Mouse (Mus musculus): ENCODE data around the gene Ccdc148. TPM values are rescaled to one million over a fixed set of nuclear protein-coding genes. Genes with fewer than 3 reads are reported as not detected.

Gene Ccdc148
- polyA plus RNA-seq, 1 experiment = 0.14 TPM

GRCm38 (mm10) chr2:59170208-59170589 lies 9.7 kb upstream of the Ccdc148 start:
- no peak for TF ChIP-seq CTCF (IDR thresholded peaks at IDR 0.05; ENCODE audit: extremely low read depth, insufficient read length, insufficient replicate concordance, low read depth, low read length)
- no peak for TF ChIP-seq POLR2A (IDR thresholded peaks at IDR 0.05; ENCODE audit: low read depth, low read length)
- no peaks in the 10 kb centered on the region for H3K27me3 ChIP-seq (ENCODE audit: control insufficient read depth, insufficient read depth, low read length)
- H3K4me3 ChIP-seq (ENCODE audit: low read depth, low read length) = no peak overlapping the region
- no peak overlapping the region for H3K27ac ChIP-seq (ENCODE audit: insufficient read depth, low read depth, low read length)
- no peaks in the 10 kb centered on the region for H3K36me3 ChIP-seq (ENCODE audit: control insufficient read depth, insufficient read depth, low read length)
- WGBS = 62% methylated on average over 3 of the region's 3 CpGs
- peaks cover 15% of the 10 kb centered on the region for H3K4me1 ChIP-seq (ENCODE audit: control insufficient read depth, insufficient read depth, insufficient read length, low read length)

GRCm38 (mm10) chr2:59169572-59170207 lies 9.2 kb upstream of the Ccdc148 start:
- peak overlapping the region; percentile 59; the same call in 1 of the 2 replicates for H3K27ac ChIP-seq (ENCODE audit: insufficient read depth, low read depth, low read length)
- H3K27me3 ChIP-seq (ENCODE audit: control insufficient read depth, insufficient read depth, low read length) = no peaks in the 10 kb centered on the region
- H3K36me3 ChIP-seq (ENCODE audit: control insufficient read depth, insufficient read depth, low read length) = no peaks in the 10 kb centered on the region
- H3K4me1 ChIP-seq (ENCODE audit: control insufficient read depth, insufficient read depth, insufficient read length, low read length) = peaks cover 18% of the 10 kb centered on the region
- TF ChIP-seq POLR2A (IDR thresholded peaks at IDR 0.05; ENCODE audit: low read depth, low read length) (no peak), CTCF (IDR thresholded peaks at IDR 0.05; ENCODE audit: extremely low read depth, insufficient read length, insufficient replicate concordance, low read depth, low read length) (no peak)
- H3K4me3 ChIP-seq (ENCODE audit: low read depth, low read length) = no peak overlapping the region
- WGBS = 37% methylated on average over 9 of the region's 9 CpGs

- Histone ChIP-seq H3K27ac (ENCODE audit: insufficient read depth, low read depth, low read length) (peak overlapping the region; percentile 67), H3K36me3 (ENCODE audit: control insufficient read depth, insufficient read depth, low read length) (no peaks in the 10 kb centered on the region), H3K4me3 (ENCODE audit: low read depth, low read length) (no peak overlapping the region), H3K27me3 (ENCODE audit: control insufficient read depth, insufficient read depth, low read length) (no peaks in the 10 kb centered on the region), H3K4me1 (ENCODE audit: control insufficient read depth, insufficient read depth, insufficient read length, low read length) (peaks cover 22% of the 10 kb centered on the region)
- TF ChIP-seq POLR2A (IDR thresholded peaks at IDR 0.05; ENCODE audit: low read depth, low read length) = no peak
- TF ChIP-seq CTCF (IDR thresholded peaks at IDR 0.05; ENCODE audit: extremely low read depth, insufficient read length, insufficient replicate concordance, low read depth, low read length) = no peak
- WGBS = 33% methylated on average over 4 of the region's 4 CpGs
Measured at GRCm38 (mm10) chr2:59167830-59168229, 7.3 kb upstream of the Ccdc148 start.

GRCm38 (mm10) chr2:59166976-59167375 lies 6.5 kb upstream of the Ccdc148 start:
- Histone ChIP-seq H3K36me3 (ENCODE audit: control insufficient read depth, insufficient read depth, low read length) (no peaks in the 10 kb centered on the region), H3K27me3 (ENCODE audit: control insufficient read depth, insufficient read depth, low read length) (no peaks in the 10 kb centered on the region), H3K27ac (ENCODE audit: insufficient read depth, low read depth, low read length) (peak overlapping the region; percentile 67), H3K4me1 (ENCODE audit: control insufficient read depth, insufficient read depth, insufficient read length, low read length) (peaks cover 22% of the 10 kb centered on the region), H3K4me3 (ENCODE audit: low read depth, low read length) (no peak overlapping the region)
- WGBS = 36% methylated on average over 4 of the region's 4 CpGs
- TF ChIP-seq POLR2A (IDR thresholded peaks at IDR 0.05; ENCODE audit: low read depth, low read length) = no peak
- TF ChIP-seq CTCF (IDR thresholded peaks at IDR 0.05; ENCODE audit: extremely low read depth, insufficient read length, insufficient replicate concordance, low read depth, low read length) = no peak

- 36% methylated on average over 8 of the region's 8 CpGs for WGBS
- TF ChIP-seq CTCF (IDR thresholded peaks at IDR 0.05; ENCODE audit: extremely low read depth, insufficient read length, insufficient replicate concordance, low read depth, low read length) (no peak), POLR2A (IDR thresholded peaks at IDR 0.05; ENCODE audit: low read depth, low read length) (no peak)
- Histone ChIP-seq H3K27me3 (ENCODE audit: control insufficient read depth, insufficient read depth, low read length) (no peaks in the 10 kb centered on the region), H3K27ac (ENCODE audit: insufficient read depth, low read depth, low read length) (no peak overlapping the region; the same call in 1 of the 2 replicates), H3K4me1 (ENCODE audit: control insufficient read depth, insufficient read depth, insufficient read length, low read length) (peaks cover 13% of the 10 kb centered on the region), H3K36me3 (ENCODE audit: control insufficient read depth, insufficient read depth, low read length) (no peaks in the 10 kb centered on the region), H3K4me3 (ENCODE audit: low read depth, low read length) (no peak overlapping the region)
Measured at GRCm38 (mm10) chr2:59162285-59162600, 1.8 kb upstream of the Ccdc148 start.

GRCm38 (mm10) chr2:59161441-59162284 lies 1.2 kb upstream of the Ccdc148 start:
- under 1% methylated on average over 74 of the region's 74 CpGs for WGBS
- Histone ChIP-seq H3K27me3 (ENCODE audit: control insufficient read depth, insufficient read depth, low read length) (no peaks in the 10 kb centered on the region), H3K4me3 (ENCODE audit: low read depth, low read length) (peak overlapping the region; percentile 94), H3K36me3 (ENCODE audit: control insufficient read depth, insufficient read depth, low read length) (no peaks in the 10 kb centered on the region), H3K27ac (ENCODE audit: insufficient read depth, low read depth, low read length) (peak overlapping the region; percentile 73), H3K4me1 (ENCODE audit: control insufficient read depth, insufficient read depth, insufficient read length, low read length) (peaks cover 10% of the 10 kb centered on the region)
- TF ChIP-seq CTCF (IDR thresholded peaks at IDR 0.05; ENCODE audit: extremely low read depth, insufficient read length, insufficient replicate concordance, low read depth, low read length) (peak; percentile 40; the same call in 1 of the 2 replicates), POLR2A (IDR thresholded peaks at IDR 0.05; ENCODE audit: low read depth, low read length) (peak; percentile 16)

GRCm38 (mm10) chr2:59161021-59161440 lies 548 bp upstream of the Ccdc148 start:
- no peak for TF ChIP-seq CTCF (IDR thresholded peaks at IDR 0.05; ENCODE audit: extremely low read depth, insufficient read length, insufficient replicate concordance, low read depth, low read length)
- no peak for TF ChIP-seq POLR2A (IDR thresholded peaks at IDR 0.05; ENCODE audit: low read depth, low read length)
- H3K36me3 ChIP-seq (ENCODE audit: control insufficient read depth, insufficient read depth, low read length) = no peaks in the 10 kb centered on the region
- peak overlapping the region; percentile 94 for H3K4me3 ChIP-seq (ENCODE audit: low read depth, low read length)
- peak overlapping the region; percentile 73 for H3K27ac ChIP-seq (ENCODE audit: insufficient read depth, low read depth, low read length)
- peaks cover 7% of the 10 kb centered on the region for H3K4me1 ChIP-seq (ENCODE audit: control insufficient read depth, insufficient read depth, insufficient read length, low read length)
- WGBS = under 1% methylated on average over 56 of the region's 58 CpGs
- no peaks in the 10 kb centered on the region for H3K27me3 ChIP-seq (ENCODE audit: control insufficient read depth, insufficient read depth, low read length)

Data from small intestine, adult 2 months (tissue).